Mouse (Mus musculus) midbrain, embryonic 14.5 days (tissue): ENCODE results near the gene Mdp1. TPM values are rescaled to one million over a fixed set of nuclear protein-coding genes. Genes with fewer than 3 reads are reported as not detected.

ENCODE experiments used
- ATAC-seq: fragments of 200-750 bp; cut with Nextera tagmentation; 2 replicates; pipeline ENCODE4 v1.8.0; 2017; ENCODE audit warnings: moderate number of reproducible peaks, moderate library complexity; ENCODE audit not compliant: low FRiP score, low TSS enrichment
- DNase-seq: peaks from one replicate; pipeline ENCODE4 v3.0.0-alpha.2; 2015
- H3K27ac ChIP-seq: fragments of 300-500 bp; sonication (generic); replicated peaks from 2 replicates; pipeline ENCODE4 v1.5.1; 2014; ENCODE audit warnings: mild to moderate bottlenecking, low read depth, low read length, moderate library complexity
- H3K27me3 ChIP-seq: fragments of 300-500 bp; sonication (generic); 2 replicates; pipeline ENCODE4 v1.6.1; 2014; ENCODE audit warnings: low read length, control low read depth, mixed read lengths; ENCODE audit not compliant: control insufficient read depth, insufficient read depth
- H3K36me3 ChIP-seq: fragments of 300-500 bp; sonication (generic); 2 replicates; pipeline ENCODE4 v1.6.1; 2014; ENCODE audit warnings: low read length, control low read depth; ENCODE audit not compliant: control insufficient read depth, insufficient read depth
- H3K4me1 ChIP-seq: fragments of 300-500 bp; sonication (generic); 2 replicates; pipeline ENCODE4 v1.6.1; 2014; ENCODE audit warnings: mild to moderate bottlenecking, antibody characterized with exemption, low read length, control low read depth; ENCODE audit not compliant: control insufficient read depth, insufficient read depth
- H3K4me2 ChIP-seq: fragments of 300-500 bp; sonication (generic); 2 replicates; pipeline ENCODE4 v1.6.1; 2014; ENCODE audit warnings: mild to moderate bottlenecking, low read length, moderate library complexity
- H3K4me3 ChIP-seq: fragments of 300-500 bp; sonication (generic); replicated peaks from 2 replicates; pipeline ENCODE4 v1.5.1; 2014; ENCODE audit warnings: low read depth, low read length
- H3K9ac ChIP-seq: fragments of 300-500 bp; sonication (generic); replicated peaks from 2 replicates; pipeline ENCODE4 v1.6.1; 2014; ENCODE audit warnings: mild to moderate bottlenecking, low read length, moderate library complexity
- H3K9me3 ChIP-seq: fragments of 300-500 bp; sonication (generic); 2 replicates; pipeline ENCODE4 v1.6.1; 2016; ENCODE audit warnings: low read length, control low read depth, mixed read lengths; ENCODE audit not compliant: control insufficient read depth
- WGBS: fragments of 180-500 bp; shearing (Covaris S2); extraction: QIAGEN DNeasy Blood & Tissue Kit; methylation state at CpG from one replicate; pipeline ENCODE4 v1.1.7; 2014; 5-methylcytosine and 5-hydroxymethylcytosine counted together
- polyA plus RNA-seq: library from polyadenylated mRNA; unstranded; fragments of >200 nt; fragmentation: Nextera tagmentation; extraction: Ambion mirVana; gene quantifications from 2 replicates; pipeline ENCODE4 v1.2.1, GENCODE M21; 2014

Gene Mdp1
- polyA plus RNA-seq, 1 experiment from 2014 or later: 74.8 TPM

GRCm38 (mm10) chr14:55635523-55636007, 24.7 kb downstream of the Mdp1 start, which contains the start of gene Ipo4:
TSS of gene Ipo4 (minus strand) at chr14:55635957.
- Histone ChIP-seq H3K27ac (peak within 1 kb of the TSS; percentile 79), H3K27me3 (no peaks in the 10 kb centered on the region), H3K4me3 (peak within 1 kb of the TSS; percentile 66), H3K36me3 (peaks cover 74% of the 10 kb centered on the region), H3K4me2 (peak within 1 kb of the TSS; percentile 95), H3K9me3 (no peaks in the 10 kb centered on the region), H3K9ac (peak within 1 kb of the TSS; percentile 74), H3K4me1 (peaks cover 9% of the 10 kb centered on the region)
- 2% methylated on average over 33 of the region's 33 CpGs for WGBS
- DNase-seq: peak; percentile 95
- peak; percentile 84 for ATAC-seq

GRCm38 (mm10) chr14:55634874-55635522, 25.3 kb downstream of the Mdp1 start:
- peak; percentile 51 for ATAC-seq
- H3K4me3 ChIP-seq: peak overlapping the region; percentile 66
- H3K4me2 ChIP-seq: peak overlapping the region; percentile 95
- H3K9ac ChIP-seq: peak overlapping the region; percentile 74
- H3K36me3 ChIP-seq: peaks cover 74% of the 10 kb centered on the region
- H3K9me3 ChIP-seq: no peaks in the 10 kb centered on the region
- H3K27me3 ChIP-seq: no peaks in the 10 kb centered on the region
- peak overlapping the region; percentile 79 for H3K27ac ChIP-seq
- 2% methylated on average over 23 of the region's 23 CpGs for WGBS
- peaks cover 9% of the 10 kb centered on the region for H3K4me1 ChIP-seq
- DNase-seq: no peak

- ATAC-seq (no peak), DNase-seq (peak; percentile 29)
- H3K27ac ChIP-seq: no peak overlapping the region
- H3K4me2 ChIP-seq: no peak overlapping the region
- H3K4me3 ChIP-seq: no peak overlapping the region
- H3K27me3 ChIP-seq: no peaks in the 10 kb centered on the region
- H3K4me1 ChIP-seq: peaks cover under 1% of the 10 kb centered on the region
- H3K9me3 ChIP-seq: no peaks in the 10 kb centered on the region
- no peak overlapping the region for H3K9ac ChIP-seq
- WGBS: 60% methylated on average over 5 of the region's 5 CpGs
- peaks cover 97% of the 10 kb centered on the region for H3K36me3 ChIP-seq
Measured at GRCm38 (mm10) chr14:55629312-55629711, 31.0 kb downstream of the Mdp1 start.

DNA sequence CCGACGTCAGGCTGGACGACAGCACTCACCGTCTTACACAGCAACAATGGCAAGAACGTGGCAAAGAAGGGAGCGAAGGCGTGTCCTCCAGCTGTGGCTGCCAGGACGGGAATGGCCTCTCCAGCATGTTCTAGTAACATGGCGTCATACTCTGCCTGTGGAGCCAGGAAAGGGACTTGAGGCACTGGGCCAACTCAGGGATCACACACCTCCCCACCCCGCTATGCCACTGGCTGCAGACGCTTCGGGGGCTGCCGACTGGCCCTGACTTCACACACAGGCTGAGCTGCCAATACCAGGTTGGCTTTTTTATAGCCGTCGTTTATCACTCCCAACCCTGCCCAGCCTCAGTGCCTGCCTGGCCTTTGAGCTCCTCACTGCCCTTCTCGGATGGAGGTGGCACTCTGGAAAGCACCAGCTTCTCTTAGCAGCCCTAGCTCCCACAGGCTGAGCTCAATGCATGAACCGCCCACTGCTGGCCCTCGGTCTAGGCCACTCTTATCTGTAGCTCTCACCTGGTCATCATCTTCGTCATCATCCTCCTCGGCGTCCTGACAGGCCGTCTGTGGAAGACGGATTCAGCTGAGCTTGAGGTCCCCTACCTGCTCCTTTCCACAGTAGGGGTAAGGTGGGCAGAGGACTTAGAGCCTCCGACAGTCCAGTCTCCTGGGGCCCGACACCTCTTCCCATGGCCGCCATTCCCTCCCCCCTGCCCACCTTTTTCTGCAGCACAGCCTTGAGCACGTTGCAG, 32.1 kb downstream of the Mdp1 start:
- Histone ChIP-seq H3K27ac (no peak overlapping the region), H3K4me3 (no peak overlapping the region), H3K36me3 (peaks cover 93% of the 10 kb centered on the region), H3K27me3 (no peaks in the 10 kb centered on the region), H3K9ac (no peak overlapping the region), H3K4me1 (no peaks in the 10 kb centered on the region), H3K9me3 (no peaks in the 10 kb centered on the region), H3K4me2 (no peak overlapping the region)
- WGBS: 95% methylated on average over 27 of the region's 27 CpGs
- DNase-seq (no peak), ATAC-seq (no peak)

DNA sequence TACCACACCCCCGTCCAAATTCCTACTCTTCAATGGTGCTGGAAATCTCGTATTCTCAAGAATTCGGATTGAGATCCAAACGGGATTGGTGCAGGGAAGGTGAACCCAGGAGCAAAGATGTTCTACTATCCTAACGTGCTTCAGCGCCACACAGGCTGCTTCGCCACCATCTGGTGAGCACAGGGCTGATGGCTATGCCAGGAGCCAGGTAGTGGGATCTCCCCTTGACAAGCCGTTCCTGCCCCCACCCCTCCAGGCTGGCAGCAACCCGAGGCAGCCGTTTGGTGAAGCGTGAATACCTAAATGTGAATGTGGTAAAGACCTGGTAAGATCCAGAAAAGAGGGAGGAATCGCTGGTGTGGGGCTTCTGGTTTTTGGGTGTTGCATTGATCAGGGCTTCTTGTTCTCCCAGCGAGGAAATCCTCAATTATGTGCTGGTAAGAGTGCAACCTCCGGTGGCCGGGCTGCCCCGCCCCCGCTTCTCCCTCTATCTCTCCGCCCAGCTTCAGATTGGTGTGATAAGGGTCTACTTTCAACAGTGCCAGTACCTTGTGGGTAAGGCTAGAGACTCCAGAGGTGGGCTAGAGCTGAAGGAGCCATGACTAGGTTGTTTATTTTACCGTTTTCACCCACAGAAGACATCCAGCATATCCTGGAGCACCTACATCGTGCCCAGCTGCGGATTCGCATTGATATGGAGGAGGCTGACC, 41.7 kb downstream of the Mdp1 start:
- Histone ChIP-seq H3K4me1 (no peaks in the 10 kb centered on the region), H3K4me2 (peak overlapping the region; percentile 28), H3K9ac (no peak overlapping the region), H3K4me3 (peak overlapping the region; percentile 19), H3K27me3 (no peaks in the 10 kb centered on the region), H3K36me3 (no peaks in the 10 kb centered on the region), H3K27ac (no peak overlapping the region), H3K9me3 (no peaks in the 10 kb centered on the region)
- 58% methylated on average over 22 of the region's 22 CpGs for WGBS
- ATAC-seq (no peak), DNase-seq (no peak)

DNA sequence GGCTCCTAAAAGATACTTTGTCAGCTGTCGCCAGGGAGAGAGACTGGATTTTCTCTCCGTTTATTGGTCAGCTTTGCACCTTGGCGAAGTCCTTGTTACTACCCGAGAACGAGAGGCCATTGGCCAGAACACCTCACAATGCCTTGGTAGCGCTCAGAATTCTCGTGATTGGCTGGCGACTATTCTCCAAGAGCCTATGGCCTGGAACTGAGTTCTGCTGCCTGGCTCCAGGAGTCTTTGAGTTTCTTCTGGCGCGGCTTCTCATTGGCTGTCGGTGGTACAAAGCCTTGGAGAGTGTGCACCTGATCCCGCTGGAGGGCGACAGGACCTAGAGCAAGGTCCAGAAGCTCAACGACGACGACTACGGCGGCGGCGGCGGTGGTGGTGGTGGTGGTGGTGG, 42.5 kb downstream of the Mdp1 start, which contains the start of gene Rec8:
Rec8 (plus strand) TSS at position 216 of the 400 bp plus-strand sequence.
- Histone ChIP-seq H3K4me1 (no peaks in the 10 kb centered on the region), H3K9ac (no peak within 1 kb of the TSS), H3K9me3 (no peaks in the 10 kb centered on the region), H3K27ac (no peak within 1 kb of the TSS), H3K36me3 (no peaks in the 10 kb centered on the region), H3K4me3 (peak within 1 kb of the TSS; percentile 19), H3K27me3 (no peaks in the 10 kb centered on the region), H3K4me2 (peak within 1 kb of the TSS; percentile 28)
- DNase-seq (peak; percentile 60), ATAC-seq (0 out of 2 replicates have a peak, but pooled peaks have one; percentile 34)
- WGBS: 21% methylated on average over 21 of the region's 21 CpGs

GRCm38 (mm10) chr14:55616844-55617243, 43.5 kb downstream of the Mdp1 start:
- H3K27me3 ChIP-seq: no peaks in the 10 kb centered on the region
- no peaks in the 10 kb centered on the region for H3K36me3 ChIP-seq
- H3K4me1 ChIP-seq: no peaks in the 10 kb centered on the region
- DNase-seq: no peak
- H3K4me3 ChIP-seq: no peak overlapping the region
- H3K27ac ChIP-seq: no peak overlapping the region
- H3K9ac ChIP-seq: no peak overlapping the region
- 94% methylated on average over 2 of the region's 2 CpGs for WGBS
- no peak for ATAC-seq
- no peak overlapping the region for H3K4me2 ChIP-seq
- H3K9me3 ChIP-seq: no peaks in the 10 kb centered on the region

GRCm38 (mm10) chr14:55615876-55616275, 44.4 kb downstream of the Mdp1 start:
- 54% methylated on average over 2 of the region's 2 CpGs for WGBS
- Histone ChIP-seq H3K36me3 (peaks cover 2% of the 10 kb centered on the region; the same call in 1 of the 2 replicates), H3K9me3 (no peaks in the 10 kb centered on the region), H3K27me3 (no peaks in the 10 kb centered on the region), H3K4me1 (no peaks in the 10 kb centered on the region), H3K9ac (no peak overlapping the region), H3K4me2 (no peak overlapping the region), H3K4me3 (no peak overlapping the region), H3K27ac (no peak overlapping the region)
- no peak for DNase-seq
- no peak for ATAC-seq
